Mouse (Mus musculus) liver, embryonic 14.5 days (tissue): ENCODE data around the gene Psmd5.

ENCODE experiments used
- CTCF ChIP-seq: IDR thresholded peaks from 2 replicates; pipeline ENCODE4 v1.5.1; 2016; ENCODE audit warnings: antibody characterized with exemption, low read depth, control low read depth
- EP300 ChIP-seq: IDR thresholded peaks from 2 replicates; pipeline ENCODE4 v1.6.1; 2016; ENCODE audit warnings: antibody characterized with exemption, low read depth

GRCm38 (mm10) chr2:34904849-34905542, 30.2 kb upstream of the Psmd5 start:
- TF ChIP-seq CTCF, result no peak
- TF ChIP-seq EP300, result no peak
